Mouse (Mus musculus) cerebellum, postnatal 36 days (tissue): Measurements from ENCODE around the gene Jsrp1.
A peak's percentile ranks its signal among the peaks of the same experiment; 100 is the strongest.

Source experiments
- DNase-seq, 2 experiments: peaks; one replicate each; pipeline ENCODE4 v3.0.0; 2021 to 2022; ENCODE audit warnings: mixed read lengths in 2 of 2

Jsrp1 gene

DNA sequence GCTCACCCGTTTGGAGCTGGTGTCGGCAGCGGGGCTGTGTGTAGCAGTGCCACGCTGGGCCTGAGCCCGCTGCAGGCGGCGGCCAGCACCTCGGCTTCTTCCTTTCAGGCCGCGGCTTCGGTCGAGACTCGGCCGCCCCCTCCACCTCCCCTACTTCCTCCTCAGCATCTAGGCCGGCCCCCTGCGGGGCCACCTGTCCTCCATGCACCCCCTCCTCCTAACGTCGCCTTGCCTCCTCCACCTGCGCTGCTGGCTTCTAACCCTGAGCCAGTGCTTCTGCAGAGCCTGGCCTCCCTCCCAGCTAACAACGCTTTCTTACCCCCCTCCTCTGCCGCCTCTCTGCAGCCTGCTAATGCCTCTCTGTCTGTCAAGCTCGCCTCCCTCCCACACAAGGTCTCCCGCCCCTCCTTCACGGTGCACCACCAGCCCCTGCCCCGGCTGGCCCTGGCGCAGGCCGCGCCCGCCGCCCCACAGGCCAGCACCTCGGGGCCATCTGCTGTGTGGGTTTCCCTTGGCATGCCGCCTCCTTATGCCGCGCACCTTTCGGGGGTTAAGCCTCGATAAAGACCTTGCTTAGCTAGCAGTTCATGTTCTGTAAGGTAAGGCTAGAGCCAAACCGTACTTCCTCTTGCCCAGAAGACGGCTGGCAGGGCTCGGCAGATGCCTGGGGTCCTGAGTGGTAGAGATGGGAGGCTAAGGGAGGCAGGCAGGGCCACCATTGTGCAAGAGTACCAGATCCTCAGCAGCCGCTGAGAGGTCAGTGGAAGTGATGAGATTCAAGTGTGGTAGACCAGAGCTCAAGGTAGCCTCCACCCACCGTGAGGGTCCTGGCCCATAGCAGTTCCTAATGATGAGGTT lies 20.9 kb downstream of the Jsrp1 start:
- DNase-seq: peak; percentile 77 to 78

DNA sequence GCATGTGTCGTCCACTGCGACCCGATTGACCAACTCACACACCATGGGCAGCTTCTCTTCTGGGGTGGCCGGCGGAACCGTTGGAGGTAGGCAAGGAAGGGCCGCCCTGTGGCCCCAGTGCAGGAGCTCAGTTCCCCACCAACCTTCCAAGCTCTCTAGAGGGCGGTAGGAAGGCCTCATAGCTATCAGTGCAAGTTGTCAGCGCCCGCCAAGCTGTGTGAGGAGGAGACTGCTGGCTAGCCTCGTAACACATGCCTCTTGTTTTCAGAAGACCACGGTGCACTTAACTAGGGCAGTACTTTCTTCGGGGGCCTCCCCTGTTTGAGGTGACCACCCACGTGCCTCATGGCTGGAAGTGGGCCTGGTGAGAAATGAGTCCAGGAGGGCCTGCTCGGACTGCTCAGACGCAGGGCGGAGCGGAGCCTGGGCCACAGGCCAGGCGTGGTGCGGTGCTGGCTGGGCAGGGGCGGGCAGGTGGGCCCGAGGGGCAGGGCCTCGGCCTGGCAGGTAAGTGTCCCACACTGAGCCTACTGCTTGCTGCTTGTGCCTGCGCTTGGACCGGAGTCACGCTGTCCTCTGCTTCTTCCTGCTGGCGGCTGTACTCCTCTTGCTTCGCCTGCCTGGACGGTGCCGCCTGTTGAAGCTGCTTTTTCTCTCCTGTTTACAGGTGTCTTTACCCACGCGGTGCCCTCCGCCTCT lies 21.7 kb downstream of the Jsrp1 start:
- DNase-seq: peak in 1 of 2 experiments; percentile 45

DNA sequence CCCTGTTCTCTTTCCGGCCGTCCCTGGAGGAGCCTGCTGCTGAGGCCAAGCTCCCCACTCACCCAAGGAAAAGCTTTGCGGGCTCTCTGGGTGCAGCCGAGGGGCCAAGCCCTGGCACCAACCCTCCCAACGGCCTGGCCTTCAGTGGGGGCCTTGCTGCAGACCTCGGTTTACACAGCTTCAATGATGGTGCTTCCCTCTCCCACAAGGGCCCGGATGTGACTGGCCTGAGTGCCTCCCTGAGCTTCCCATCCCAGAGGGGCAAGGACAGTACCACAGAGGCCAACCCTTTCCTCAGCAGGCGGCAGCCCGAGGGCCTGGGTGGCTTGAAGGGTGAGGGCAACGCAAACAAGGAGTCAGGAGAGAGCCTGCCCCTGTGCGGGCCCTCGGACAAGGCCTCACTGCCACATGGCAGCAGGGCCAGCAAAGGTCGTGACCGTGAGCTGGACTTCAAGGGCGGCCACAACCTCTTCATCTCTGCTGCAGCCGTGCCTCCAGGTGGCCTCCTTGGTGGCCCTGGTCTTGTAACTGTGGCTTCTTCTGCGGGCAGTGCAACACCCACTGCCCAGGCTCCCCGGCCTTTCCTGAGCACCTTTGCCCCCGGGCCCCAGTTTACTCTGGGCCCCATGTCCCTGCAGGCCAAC lies 22.4 kb downstream of the Jsrp1 start:
- no peak for DNase-seq

DNA sequence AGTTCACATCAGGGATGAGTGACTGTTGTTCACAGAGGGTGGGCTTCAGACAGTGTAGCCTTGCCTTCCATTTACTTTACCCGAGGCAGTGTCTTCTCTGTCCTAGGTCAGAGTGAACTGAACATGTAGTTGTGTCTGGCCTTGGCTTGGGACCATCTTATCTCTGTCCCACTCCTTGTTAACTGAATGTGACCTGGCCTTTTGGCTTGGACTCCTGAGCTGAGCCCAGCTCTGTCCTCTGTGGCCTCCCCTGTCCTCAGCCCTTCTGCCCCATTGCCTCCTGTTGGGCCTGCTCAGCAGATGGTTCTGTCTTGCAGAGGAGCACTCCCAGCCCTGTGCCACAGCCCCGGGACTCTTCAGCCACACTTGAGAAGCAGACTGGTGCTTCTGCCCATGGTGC lies 25.8 kb downstream of the Jsrp1 start:
- DNase-seq: no peak

DNA sequence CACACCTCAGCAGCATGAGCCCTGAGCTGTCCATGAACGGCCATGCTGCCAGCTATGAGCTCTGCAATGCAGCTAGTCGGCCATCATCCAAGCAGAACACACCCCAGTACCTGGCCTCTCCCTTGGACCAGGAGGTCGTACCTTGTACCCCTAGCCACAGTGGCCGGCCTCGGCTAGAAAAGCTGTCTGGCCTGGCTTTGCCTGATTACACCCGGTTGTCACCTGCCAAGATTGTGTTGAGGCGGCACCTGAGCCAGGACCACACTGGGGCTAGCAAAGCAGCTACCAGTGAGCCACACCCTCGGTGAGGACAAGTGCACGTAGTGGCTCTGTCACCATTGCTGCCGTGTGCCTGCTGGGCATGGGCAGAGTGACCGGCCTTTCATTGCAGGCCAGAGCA lies 27.3 kb downstream of the Jsrp1 start:
- DNase-seq: no peak

DNA sequence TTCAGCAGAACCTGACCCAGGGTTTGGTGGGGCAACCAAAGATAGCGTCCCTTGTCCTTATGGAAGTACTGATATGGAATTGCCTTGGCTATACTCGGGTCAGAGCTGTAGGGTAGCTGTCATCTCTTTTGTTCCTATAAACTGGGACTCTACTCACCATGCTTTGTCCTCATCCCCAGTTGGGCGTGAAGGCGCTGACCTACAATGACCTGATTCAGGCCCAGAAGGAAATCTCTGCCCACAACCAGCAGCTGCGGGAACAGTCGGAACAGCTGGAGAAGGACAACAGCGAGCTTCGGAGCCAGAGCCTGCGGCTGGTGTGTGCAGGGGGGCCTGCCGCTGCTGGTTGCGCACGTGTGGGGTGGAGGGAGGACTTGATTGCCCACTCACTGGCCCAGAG lies 28.4 kb downstream of the Jsrp1 start:
- no peak for DNase-seq

DNA sequence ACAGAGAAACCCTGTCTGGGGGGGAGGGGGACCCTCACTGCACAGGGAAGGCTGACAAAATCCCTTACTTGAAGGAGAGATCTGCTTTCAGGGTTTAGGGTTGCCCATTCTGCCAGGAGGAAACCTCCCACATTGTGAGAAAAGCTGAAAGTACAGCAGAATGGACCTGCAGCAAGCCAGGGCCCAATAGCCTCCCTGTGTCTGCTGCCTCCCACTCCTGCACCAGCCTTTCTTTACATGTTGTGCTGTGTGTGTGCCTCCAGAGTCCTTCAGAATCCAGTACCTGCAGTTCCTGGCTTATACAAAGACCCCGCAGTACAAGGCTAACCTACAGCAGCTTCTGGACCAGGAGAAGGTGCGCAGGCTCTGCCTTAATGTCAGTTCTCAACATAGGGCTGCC lies 29.0 kb downstream of the Jsrp1 start:
- no peak for DNase-seq

DNA sequence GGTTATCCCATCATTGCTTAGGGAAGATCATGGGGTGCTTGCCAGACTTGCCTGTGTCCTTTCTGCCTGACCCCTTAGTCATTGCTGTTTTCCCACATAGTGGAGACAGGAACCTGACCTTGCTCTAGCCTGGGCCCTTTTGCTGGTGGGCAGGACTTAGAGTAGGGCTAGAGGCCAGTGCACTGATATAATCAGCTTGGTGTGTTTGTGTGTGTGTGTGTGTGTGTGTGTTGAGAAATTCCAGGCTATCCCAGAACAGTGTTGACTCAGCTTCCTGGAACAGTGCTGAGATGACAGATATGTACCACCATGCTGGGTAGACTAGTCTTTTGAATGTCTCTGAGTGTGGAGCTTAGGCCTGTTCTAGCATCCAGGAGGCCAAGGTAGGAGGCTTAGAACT lies 33.7 kb downstream of the Jsrp1 start:
- no peak for DNase-seq

DNA sequence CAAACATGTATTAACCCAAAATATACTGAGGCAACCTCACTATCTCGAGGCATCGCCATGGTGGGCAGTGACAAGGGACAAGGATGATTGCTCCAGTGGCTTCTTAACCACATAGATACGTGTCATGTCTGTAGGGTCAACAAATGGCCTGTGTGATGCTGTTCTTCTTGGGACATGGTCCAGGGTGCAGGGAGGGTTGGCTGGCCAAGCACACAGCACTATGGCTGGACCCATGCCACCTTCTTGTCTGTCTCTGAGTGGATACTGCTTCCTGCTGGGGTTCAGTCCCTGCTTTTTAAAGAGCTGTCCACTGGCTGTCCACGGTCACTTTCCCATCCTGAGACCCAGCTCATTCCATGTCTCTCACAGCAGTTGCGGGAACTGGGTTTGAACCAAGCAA lies 36.2 kb downstream of the Jsrp1 start:
- DNase-seq: peak; percentile 60

DNA sequence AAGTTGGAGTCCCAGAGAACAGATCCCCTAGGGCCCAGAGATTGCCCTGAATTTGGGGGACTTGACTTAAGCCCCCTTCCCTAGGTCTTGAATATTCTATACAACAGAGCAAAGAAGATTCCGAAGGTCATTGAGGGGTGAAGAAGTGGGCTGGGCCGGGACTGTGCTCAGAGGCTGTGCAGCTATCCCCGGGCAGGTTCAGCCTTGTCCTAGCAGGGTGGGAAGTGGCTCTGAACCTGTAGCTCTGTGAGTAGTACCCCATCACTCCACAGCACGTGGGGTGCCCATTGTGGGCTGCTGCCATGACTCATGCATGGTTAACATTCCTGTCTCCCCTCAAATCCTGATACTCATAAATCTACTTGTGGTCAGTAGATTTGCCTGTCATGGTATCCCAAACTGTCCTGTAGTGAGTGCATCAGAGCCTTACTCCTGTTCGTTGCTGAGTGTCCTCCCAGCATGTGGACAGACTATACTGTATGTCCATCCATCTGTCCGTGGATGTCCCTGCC lies 36.9 kb downstream of the Jsrp1 start:
- no peak for DNase-seq

DNA sequence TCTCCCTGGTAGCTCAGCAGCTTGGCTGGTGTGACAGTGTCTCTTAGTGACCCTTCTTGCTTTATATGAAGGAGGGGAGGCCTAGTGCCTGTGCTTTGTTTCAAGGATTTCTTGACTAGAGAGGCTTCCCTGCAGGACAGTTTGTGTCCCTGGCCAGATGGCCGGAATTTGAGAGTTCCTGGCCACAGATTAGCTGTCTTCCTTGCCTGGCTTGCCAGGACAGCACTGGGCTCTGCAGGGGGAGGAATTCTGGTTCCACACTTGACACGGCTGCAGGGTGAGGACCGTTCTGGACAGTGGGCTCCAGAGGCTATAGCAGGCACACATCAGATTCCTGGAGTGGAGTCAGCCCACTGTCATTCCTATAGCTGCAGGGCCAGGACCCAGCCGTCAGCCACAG lies 37.6 kb downstream of the Jsrp1 start:
- DNase-seq: peak; percentile 79 to 80

DNA sequence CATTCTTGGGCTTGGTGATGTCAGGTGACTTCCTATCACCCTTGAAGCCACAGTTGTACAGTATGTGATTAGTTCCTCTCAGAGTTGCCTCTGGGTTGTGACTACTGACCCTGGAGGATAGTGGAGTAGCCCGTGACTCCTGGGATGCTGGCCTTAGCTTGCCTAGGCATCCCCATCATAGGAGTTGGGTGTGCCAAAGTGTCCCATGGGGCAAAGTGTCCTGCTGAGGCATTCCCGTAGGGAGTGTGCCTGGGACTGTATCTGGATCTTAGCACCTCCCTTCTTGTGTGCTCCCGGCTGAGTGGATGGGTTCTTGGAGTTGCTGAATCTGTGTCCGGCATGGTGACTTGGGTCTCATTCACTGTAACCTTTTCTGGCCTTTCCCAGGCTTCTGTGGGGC lies 38.3 kb downstream of the Jsrp1 start:
- no peak for DNase-seq

DNA sequence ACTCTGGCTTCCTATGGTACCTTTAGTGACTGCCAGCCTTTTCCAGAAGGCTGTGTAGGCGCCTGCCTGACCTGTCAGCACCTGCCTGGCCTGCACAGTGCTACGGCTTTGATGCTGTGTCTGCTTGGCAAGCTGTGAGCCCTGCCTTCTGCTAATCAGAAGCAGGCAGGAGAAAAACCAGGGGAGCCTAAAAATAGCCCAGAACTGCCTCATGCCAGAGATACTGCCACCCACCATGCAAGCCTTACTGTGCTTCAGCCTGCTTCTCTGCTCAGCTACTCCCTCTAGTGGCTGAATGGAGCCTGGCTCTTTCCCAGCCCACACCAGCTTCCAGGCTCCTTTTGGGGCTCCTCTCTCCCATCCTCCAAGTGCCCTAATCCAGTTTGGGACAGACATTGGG lies 38.7 kb downstream of the Jsrp1 start:
- DNase-seq: peak; percentile 93 to 97

DNA sequence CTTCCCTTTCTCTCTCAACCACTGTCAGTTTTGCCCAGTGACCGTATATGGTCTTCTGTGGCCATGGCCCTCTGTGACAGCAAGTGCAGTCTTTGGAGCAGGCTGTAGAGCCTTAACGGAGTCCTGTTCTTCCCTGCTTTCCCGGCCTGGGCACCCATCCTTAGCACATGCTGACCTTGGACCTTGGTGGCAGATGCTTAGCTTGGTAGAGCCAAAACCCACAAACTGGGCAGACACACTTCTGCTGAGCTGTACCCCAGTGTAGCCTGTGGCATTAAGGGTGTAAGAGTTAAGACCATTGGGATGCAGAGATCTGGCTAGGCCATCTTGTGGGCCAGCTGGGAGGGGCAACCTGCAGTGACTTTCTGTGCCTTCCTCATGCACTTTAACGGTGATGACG lies 39.5 kb downstream of the Jsrp1 start:
- no peak for DNase-seq

DNA sequence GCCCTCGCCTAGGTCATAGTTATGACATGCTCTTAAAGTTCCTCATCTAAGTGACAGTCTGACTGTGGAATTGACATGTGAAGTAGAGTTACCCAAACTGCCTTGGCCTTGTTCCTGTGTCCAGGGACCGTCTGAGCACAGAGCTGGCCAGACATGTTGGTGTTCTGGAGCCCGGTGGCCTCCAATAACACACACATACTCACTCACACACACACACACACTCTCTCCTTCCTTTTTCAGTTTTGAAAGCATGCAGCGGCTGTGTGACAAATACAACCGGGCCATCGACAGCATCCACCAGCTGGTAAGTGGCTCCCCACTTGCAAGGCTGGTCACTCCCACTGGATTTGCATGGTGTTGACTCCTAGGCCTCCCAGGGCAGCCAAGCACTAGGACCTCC lies 44.9 kb downstream of the Jsrp1 start:
- no peak for DNase-seq

DNA sequence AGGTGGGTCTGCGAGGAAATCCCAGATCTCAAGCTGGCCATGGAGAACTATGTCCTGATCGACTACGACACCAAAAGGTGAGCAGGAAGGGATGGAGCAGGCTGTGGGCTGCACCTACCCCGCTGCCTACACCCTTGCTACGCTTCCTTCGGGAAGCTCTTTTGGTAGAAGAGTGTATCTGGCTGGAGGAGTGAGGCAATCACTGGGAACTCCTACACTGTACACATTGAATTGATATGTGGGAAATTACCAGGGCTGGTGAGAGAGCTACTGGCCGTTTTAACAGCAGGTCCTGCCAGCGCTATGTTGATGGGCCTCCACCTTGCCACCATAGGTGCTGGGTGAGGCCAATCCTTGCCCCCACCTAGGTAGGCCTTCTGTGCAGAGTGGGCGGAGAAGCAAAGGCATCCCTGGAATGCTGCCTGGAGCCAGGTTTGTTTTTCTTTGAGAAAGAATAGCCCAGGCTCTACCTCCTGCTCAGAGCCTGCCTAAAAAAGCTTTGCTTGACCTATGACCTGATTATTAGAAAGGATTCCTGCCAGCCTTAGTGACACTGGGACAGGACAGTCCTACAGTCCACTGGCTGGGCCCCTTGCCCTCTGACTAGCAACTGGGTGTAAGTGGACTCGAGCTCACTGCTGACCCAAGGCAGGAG lies 47.0 kb downstream of the Jsrp1 start:
- peak in 1 of 2 experiments; percentile 33 for DNase-seq

DNA sequence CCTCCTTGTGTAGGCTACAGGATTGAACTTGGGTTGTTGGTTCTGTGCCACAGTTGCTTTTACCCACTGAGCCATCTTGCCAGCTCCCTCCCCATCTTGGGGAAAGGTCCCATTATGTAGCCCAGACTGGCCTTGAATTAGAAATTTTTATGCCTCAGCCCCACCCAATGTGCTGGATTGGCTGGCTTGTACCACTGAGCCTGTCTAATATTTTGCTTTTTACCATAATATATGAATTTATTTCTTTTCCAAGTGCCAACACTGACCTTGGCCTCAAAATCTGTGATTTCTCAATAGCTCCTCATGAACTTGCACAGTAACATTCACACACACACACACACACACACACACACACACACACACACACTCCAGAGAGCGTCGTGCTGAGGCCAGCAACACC lies 47.6 kb downstream of the Jsrp1 start:
- no peak for DNase-seq

DNA sequence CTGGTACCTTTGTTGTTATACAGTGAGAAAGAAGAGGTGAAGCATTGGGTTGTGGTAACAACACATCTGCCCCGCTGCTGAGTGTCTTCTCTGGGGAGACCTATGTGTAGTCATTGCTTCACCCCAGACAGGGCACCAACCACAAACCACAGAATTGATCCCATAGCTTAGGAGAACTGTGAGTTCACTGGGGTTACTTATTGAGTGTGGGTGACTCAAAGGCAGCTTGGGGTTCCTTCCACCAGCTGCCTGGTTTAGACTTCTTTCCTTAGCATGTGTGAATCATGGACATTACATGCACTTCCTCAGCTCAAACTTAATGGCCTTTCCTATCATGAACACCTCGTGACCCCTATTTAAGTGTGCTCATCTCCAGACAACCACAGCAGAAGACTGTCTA lies 49.8 kb downstream of the Jsrp1 start:
- DNase-seq: no peak

DNA sequence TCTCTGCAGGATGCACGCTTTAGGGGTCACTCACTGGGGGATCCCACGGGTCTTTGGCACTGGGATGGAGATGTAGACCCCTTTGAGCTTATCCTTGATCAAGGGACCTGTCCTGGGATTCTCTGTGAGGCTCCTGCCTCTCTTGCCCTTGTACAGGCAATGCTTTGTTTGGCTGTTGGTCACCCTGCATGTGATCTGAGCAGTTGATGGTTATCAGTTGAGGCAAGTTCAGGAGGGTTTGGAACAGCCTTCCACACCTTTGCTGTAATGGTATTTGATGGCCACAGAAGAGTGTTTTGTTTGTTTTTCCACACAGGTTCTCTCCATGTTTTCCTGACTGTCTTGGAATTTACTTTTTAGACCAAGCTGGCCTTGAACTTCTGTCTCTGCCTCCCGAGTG lies 51.5 kb downstream of the Jsrp1 start:
- no peak for DNase-seq

DNA sequence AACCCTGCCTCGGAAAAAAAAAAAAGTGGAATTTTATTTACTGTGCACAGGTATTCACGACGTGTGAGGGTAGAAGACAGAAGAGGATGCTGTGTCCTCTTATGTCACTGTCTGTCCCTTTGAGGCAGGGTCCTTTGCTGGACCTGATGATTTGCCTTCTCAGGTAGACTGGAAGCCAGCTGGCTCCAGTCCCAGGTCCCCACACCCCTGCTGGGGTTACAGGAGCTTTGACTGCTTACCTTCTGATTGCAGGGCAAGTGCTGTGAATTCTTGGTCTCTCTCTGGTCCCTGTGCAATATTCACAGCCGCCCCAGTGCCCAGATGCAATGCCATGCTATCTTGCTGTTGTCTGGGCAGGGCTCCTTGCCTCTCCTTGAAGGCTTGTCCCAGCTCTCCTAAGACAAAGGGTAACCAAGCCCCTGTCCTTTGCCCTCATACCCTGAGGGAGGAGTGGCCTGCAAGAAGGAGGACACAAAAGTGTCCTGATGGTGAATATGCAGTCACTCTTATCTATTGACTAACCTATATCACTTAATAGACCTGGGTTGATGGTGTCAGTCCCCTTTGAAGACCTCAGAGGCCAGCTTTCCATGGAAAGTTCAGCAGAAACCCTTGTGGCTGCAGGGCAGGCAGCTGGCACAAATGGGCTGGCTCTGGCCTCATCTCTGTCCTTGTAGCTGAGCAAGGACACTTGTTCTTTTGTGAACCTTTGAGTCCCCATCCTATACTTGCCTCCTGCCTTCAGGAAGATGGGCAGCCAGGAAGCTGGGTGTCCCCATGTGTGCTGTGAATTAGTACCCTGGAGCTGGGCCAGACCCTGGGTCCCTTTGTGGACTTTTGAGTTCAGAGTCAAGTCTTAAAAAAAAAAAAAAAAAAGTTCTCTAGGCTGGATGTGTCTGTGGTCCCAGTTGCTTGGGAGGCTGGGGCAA lies 52.4 kb downstream of the Jsrp1 start:
- DNase-seq: peak in 1 of 2 experiments; percentile 49

DNA sequence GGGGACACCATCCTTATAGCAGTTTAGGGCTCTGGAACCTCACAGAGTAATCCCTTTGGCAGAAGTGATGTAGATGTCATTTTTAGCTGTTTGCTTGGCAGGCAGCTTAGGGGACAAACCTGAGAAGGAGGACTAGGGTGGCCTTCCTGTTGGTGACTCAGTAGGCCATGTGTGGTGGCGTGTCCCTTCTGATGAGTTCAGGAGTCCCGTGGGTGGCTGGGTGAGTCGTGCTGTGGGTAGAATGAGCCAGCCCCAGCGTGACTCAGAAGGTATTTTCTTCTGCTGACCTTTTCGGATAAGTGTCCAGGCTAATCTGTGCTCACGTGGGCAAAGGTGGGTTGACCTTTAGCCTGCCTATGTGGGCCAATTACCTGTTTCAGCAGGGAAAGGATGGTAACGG lies 54.6 kb downstream of the Jsrp1 start:
- DNase-seq: peak; percentile 16 to 37
